Mouse (Mus musculus) lung, adult 2 months (tissue): ENCODE measurements at regions not wholly inside any gene's neighbourhood (a gene's known extent, or its start where the extent isn't known, plus 50 kb on each side); places are given as distances from the start of the nearest gene placed in this dataset.

Source experiments
- DNase-seq: peaks from one replicate; pipeline ENCODE4 v3.0.0; 2022
- H3K4me1 ChIP-seq: fragments of 200-500 bp; 2 replicates; pipeline ENCODE4 v1.6.1; 2011; ENCODE audit warnings: low read length; ENCODE audit not compliant: control insufficient read depth, insufficient read depth
- H3K4me3 ChIP-seq: fragments of 200-500 bp; replicated peaks from 2 replicates; pipeline ENCODE3; 2011; ENCODE audit warnings: low read depth, mild to moderate bottlenecking, control low read depth, low read length; ENCODE audit errors: extremely low read depth
- CTCF ChIP-seq: fragments of 200-500 bp; IDR thresholded peaks from 2 replicates; pipeline ENCODE4 v1.5.1; 2011; ENCODE audit warnings: mild to moderate bottlenecking, low read length, control low read depth; ENCODE audit not compliant: insufficient read depth
- POLR2A ChIP-seq: fragments of 200-500 bp; IDR thresholded peaks from 2 replicates; pipeline ENCODE4 v1.6.1; 2011; ENCODE audit warnings: low read depth, mild to moderate bottlenecking, control low read depth, low read length, borderline replicate concordance; ENCODE audit errors: extremely low read depth
- WGBS: fragments of 180-500 bp; shearing (Covaris S2); methylation state at CpG from one replicate; pipeline ENCODE4 v1.1.7; 2018; 5-methylcytosine and 5-hydroxymethylcytosine counted together

GRCm38 (mm10) chr9:34354723-34355316 is 130.9 kb upstream of the Kirrel3 start:
- 79% methylated on average over 6 of the region's 6 CpGs for WGBS
- no peak for TF ChIP-seq POLR2A
- no peak for TF ChIP-seq CTCF
- no peak for DNase-seq
- H3K4me1 ChIP-seq: no peaks in the 10 kb centered on the region
- no peak overlapping the region for H3K4me3 ChIP-seq

GRCm38 (mm10) chr9:34370686-34371398 is 114.9 kb upstream of the Kirrel3 start:
- H3K4me3 ChIP-seq: no peak overlapping the region
- 72% methylated on average over 4 of the region's 4 CpGs for WGBS
- no peak for DNase-seq
- TF ChIP-seq CTCF: no peak
- TF ChIP-seq POLR2A: no peak
- no peaks in the 10 kb centered on the region for H3K4me1 ChIP-seq

GRCm38 (mm10) chr9:34375187-34375586 is 110.5 kb upstream of the Kirrel3 start:
- no peaks in the 10 kb centered on the region; the same call in 1 of the 2 replicates for H3K4me1 ChIP-seq
- H3K4me3 ChIP-seq: no peak overlapping the region
- 45% methylated on average over 1 of the region's 1 CpGs for WGBS
- TF ChIP-seq POLR2A (no peak), CTCF (no peak)
- no peak for DNase-seq

- 44% methylated on average over 3 of the region's 3 CpGs for WGBS
- no peak for TF ChIP-seq POLR2A
- TF ChIP-seq CTCF: no peak
- Histone ChIP-seq H3K4me3 (no peak overlapping the region), H3K4me1 (no peaks in the 10 kb centered on the region; the same call in 1 of the 2 replicates)
- no peak for DNase-seq
These were observed 105.7 kb upstream of the Kirrel3 start for GRCm38 (mm10) chr9:34380008-34380407.

- no peak for TF ChIP-seq POLR2A
- no peak for TF ChIP-seq CTCF
- Histone ChIP-seq H3K4me3 (no peak overlapping the region), H3K4me1 (peaks cover 3% of the 10 kb centered on the region)
- DNase-seq: no peak
- 76% methylated on average over 3 of the region's 3 CpGs for WGBS
These were observed 104.1 kb upstream of the Kirrel3 start for GRCm38 (mm10) chr9:34381601-34382000.

GRCm38 (mm10) chr9:34382208-34382607 is 103.5 kb upstream of the Kirrel3 start:
- no peak for DNase-seq
- no peak for TF ChIP-seq POLR2A
- TF ChIP-seq CTCF: no peak
- Histone ChIP-seq H3K4me1 (peaks cover 3% of the 10 kb centered on the region), H3K4me3 (no peak overlapping the region)
- WGBS: 52% methylated on average over 1 of the region's 1 CpGs

GRCm38 (mm10) chr9:34386071-34386470 is 99.6 kb upstream of the Kirrel3 start:
- H3K4me3 ChIP-seq: no peak overlapping the region
- WGBS: 40% methylated on average over 4 of the region's 4 CpGs
- no peak for DNase-seq
- TF ChIP-seq POLR2A (no peak), CTCF (no peak)
- peaks cover 3% of the 10 kb centered on the region for H3K4me1 ChIP-seq

GRCm38 (mm10) chr9:34393042-34393441 is 92.7 kb upstream of the Kirrel3 start:
- DNase-seq: no peak
- 51% methylated on average over 6 of the region's 6 CpGs for WGBS
- TF ChIP-seq POLR2A (no peak), CTCF (no peak)
- Histone ChIP-seq H3K4me3 (no peak overlapping the region), H3K4me1 (no peaks in the 10 kb centered on the region)

- TF ChIP-seq POLR2A: no peak
- no peak for TF ChIP-seq CTCF
- no peak for DNase-seq
- Histone ChIP-seq H3K4me1 (no peaks in the 10 kb centered on the region), H3K4me3 (no peak overlapping the region)
- 36% methylated on average over 6 of the region's 6 CpGs for WGBS
These were observed 89.6 kb upstream of the Kirrel3 start for GRCm38 (mm10) chr9:34395839-34396804.
